Mouse (Mus musculus) liver, embryonic 11.5 days (tissue): ENCODE measurements around the gene Magi1. TPM values are rescaled to one million over a fixed set of nuclear protein-coding genes. Genes with fewer than 3 reads are reported as not detected.

Source experiments
- ATAC-seq: fragments of 200-750 bp; cut with Nextera tagmentation; replicated peaks from 2 replicates; pipeline ENCODE4 v1.8.0; 2017; ENCODE audit warnings: moderate number of reproducible peaks, mild to moderate bottlenecking, moderate TSS enrichment, moderate library complexity; ENCODE audit not compliant: low FRiP score
- DNase-seq: peaks from one replicate; pipeline ENCODE4 v3.0.0-alpha.2; 2017; ENCODE audit warnings: low spot score
- H3K27ac ChIP-seq: fragments of 300-500 bp; sonication (generic); 2 replicates; pipeline ENCODE4 v1.5.1; 2014; ENCODE audit warnings: mild to moderate bottlenecking, low read depth, low read length, control low read depth
- H3K27me3 ChIP-seq: fragments of 300-500 bp; sonication (generic); replicated peaks from 2 replicates; pipeline ENCODE4 v1.6.1; 2014; ENCODE audit warnings: low read length, mixed read lengths; ENCODE audit not compliant: control insufficient read depth, insufficient read depth
- H3K36me3 ChIP-seq: fragments of 300-500 bp; sonication (generic); 2 replicates; pipeline ENCODE4 v1.6.1; 2014; ENCODE audit warnings: mild to moderate bottlenecking, low read length, moderate library complexity, mixed read lengths; ENCODE audit not compliant: control insufficient read depth, insufficient read depth
- H3K4me1 ChIP-seq: fragments of 300-500 bp; sonication (generic); replicated peaks from 2 replicates; pipeline ENCODE4 v1.6.1; 2014; ENCODE audit warnings: low read length, mixed read lengths; ENCODE audit not compliant: control insufficient read depth, insufficient read depth
- H3K4me2 ChIP-seq: fragments of 300-500 bp; sonication (generic); 2 replicates; pipeline ENCODE4 v1.6.1; 2014; ENCODE audit warnings: mild to moderate bottlenecking, control low read depth, moderate library complexity
- H3K4me3 ChIP-seq: fragments of 300-500 bp; sonication (generic); 2 replicates; pipeline ENCODE4 v1.5.1; 2014; ENCODE audit warnings: low read depth, low read length, control low read depth
- H3K9ac ChIP-seq: fragments of 300-500 bp; sonication (generic); 2 replicates; pipeline ENCODE4 v1.6.1; 2014; ENCODE audit warnings: low read depth, low read length, control low read depth
- H3K9me3 ChIP-seq: fragments of 300-500 bp; sonication (generic); 2 replicates; pipeline ENCODE4 v1.6.1; 2016; ENCODE audit warnings: low read length, inconsistent platforms, mixed read lengths; ENCODE audit not compliant: control insufficient read depth
- WGBS: fragments of 180-500 bp; shearing (Covaris S2); extraction: QIAGEN DNeasy Blood & Tissue Kit; methylation state at CpG from one replicate; pipeline ENCODE4 v1.1.7; 2014; 5-methylcytosine and 5-hydroxymethylcytosine counted together
- polyA plus RNA-seq: library from polyadenylated mRNA; unstranded; fragments of >200 nt; fragmentation: Nextera tagmentation; extraction: Ambion mirVana; gene quantifications from 2 replicates; pipeline ENCODE4 v1.2.1, GENCODE M21; 2014

Magi1 gene
- polyA plus RNA-seq, 1 experiment from 2014 or later = 4.6 TPM

DNA sequence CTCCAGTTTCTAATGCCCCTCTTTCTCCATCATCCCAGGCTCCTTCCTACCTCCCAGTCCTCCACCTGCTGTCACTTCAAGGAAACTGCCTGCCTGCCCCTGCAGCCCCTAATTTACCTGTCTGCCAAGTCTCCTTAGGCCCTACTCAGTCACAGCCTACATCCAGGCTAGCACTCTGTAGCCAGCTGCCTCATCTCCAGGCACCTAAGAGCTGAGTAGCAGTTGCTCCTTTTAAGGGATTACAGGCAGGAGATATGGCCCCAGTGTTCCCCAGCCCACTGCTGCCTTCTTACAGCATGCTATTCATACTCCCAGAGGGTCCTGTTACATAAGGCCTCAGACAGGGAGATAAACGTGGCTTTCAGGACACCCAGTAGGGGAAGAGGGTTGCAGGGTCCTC lies 426.9 kb downstream of the Magi1 start:
- no peaks in the 10 kb centered on the region for H3K27me3 ChIP-seq
- no peak for ATAC-seq
- H3K4me1 ChIP-seq = peaks cover 7% of the 10 kb centered on the region; the same call in 1 of the 2 replicates
- H3K4me2 ChIP-seq = no peak overlapping the region
- WGBS = 41% methylated on average over 1 of the region's 1 CpGs
- H3K9ac ChIP-seq = no peak overlapping the region
- H3K4me3 ChIP-seq = no peak overlapping the region
- no peaks in the 10 kb centered on the region for H3K36me3 ChIP-seq
- no peak overlapping the region for H3K27ac ChIP-seq
- no peaks in the 10 kb centered on the region for H3K9me3 ChIP-seq
- no peak for DNase-seq

DNA sequence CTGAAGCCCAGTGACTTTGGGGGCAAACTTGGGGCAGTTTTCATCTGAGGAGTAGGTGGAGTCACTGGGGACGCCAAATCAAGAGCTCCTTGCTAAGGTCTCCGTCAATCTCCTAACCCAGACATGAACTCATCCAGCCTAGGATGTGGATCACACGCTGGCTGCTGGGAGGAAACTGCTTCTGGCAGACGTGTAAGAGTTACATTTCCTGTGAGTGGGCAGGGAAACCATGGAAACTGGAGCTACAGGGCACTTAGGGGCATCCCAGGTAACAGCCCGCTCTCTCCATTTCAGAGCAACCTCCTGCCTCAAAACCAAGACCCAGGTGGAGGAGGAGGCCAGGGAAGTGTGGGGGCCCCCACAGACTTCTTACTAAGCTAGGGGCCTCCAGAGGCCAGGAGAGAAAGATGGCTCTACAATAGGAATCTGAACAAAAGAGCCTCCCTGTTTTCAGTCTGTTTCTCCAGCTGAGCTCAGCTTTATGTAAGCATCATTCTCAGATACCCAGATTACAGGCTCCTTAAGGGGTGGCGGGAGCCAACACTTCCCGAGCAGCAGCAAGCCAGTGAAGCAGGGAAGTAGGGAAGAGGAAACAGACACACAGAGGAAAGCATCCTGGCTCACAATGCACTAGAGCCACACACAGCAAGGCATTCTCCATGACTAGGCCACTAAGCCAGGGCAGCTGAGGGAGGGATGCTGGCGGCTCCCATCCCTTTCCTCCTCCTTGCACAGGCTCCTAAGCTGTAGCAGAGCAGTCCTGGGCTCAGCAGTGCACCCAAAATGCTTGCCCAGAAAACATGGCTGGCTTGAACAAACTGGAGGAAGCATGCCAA lies 427.7 kb downstream of the Magi1 start:
- no peaks in the 10 kb centered on the region for H3K27me3 ChIP-seq
- H3K4me3 ChIP-seq = no peak overlapping the region
- no peak overlapping the region for H3K9ac ChIP-seq
- no peak overlapping the region for H3K4me2 ChIP-seq
- 57% methylated on average over 8 of the region's 8 CpGs for WGBS
- H3K27ac ChIP-seq = no peak overlapping the region
- H3K36me3 ChIP-seq = no peaks in the 10 kb centered on the region
- no peak for DNase-seq
- no peak for ATAC-seq
- H3K4me1 ChIP-seq = peaks cover 7% of the 10 kb centered on the region; the same call in 1 of the 2 replicates
- no peaks in the 10 kb centered on the region for H3K9me3 ChIP-seq

DNA sequence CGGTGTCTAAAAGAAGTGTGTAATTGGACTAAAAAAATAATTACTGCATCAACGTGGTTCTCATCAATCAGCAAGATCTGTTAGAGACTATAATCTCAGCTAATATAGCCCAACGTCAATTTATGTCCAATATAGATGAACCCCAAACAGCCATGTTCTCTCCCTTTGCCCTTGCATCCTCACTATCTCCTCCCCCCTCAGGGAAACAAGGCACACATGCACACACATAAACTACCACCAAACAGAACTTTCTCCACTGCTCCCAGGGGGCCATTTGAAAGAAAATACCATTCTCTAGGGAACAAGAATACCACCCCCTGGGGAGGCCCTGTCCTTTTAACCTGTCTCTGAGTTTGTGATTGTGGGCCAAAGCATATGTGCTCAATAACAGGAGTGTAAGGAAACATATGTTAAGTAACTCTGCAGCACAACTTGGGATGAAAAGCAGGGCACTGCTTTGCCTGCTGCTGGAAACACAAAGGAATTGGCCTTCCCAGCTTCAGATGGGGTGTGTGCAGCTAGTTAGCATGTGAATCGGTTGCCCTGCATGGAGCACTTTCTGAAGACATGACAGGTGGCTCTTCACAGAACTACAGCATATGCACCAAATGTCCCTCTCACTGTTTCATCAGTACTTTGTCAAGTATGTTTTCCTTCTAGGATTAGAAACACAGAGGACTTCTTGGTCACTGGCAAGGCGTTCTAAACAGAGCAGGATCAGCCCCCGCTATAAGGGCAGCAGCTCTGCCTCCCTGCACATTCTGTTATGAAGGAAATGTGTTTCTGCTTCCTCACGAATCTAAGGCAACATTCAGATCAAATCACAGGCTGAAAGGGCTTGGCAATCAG lies 434.6 kb downstream of the Magi1 start:
- ATAC-seq (no peak), DNase-seq (no peak)
- no peak overlapping the region for H3K4me2 ChIP-seq
- H3K4me3 ChIP-seq = no peak overlapping the region
- no peak overlapping the region for H3K9ac ChIP-seq
- H3K9me3 ChIP-seq = no peaks in the 10 kb centered on the region
- WGBS = 64% methylated on average over 7 of the region's 7 CpGs
- no peaks in the 10 kb centered on the region for H3K27me3 ChIP-seq
- H3K27ac ChIP-seq = no peak overlapping the region
- no peaks in the 10 kb centered on the region for H3K36me3 ChIP-seq
- no peaks in the 10 kb centered on the region for H3K4me1 ChIP-seq

DNA sequence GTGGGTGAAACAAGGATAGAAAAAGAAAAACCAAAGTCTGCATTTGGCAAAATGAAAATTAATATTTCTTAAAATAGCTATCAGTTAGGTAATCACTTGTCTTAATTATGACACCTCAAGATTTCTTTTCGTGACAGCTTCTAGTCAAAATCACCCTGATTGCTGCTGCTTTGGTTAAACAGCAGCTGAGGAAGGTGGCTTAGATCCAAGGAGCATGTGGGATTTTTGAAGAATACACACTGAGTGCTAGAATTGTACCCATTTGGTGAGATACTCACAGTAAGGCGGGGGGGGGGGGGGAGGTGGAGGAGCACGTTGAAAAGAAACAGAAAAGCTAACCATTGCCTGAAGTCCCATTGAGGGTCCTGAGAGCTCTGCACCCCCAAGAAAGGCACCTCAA lies 438.2 kb downstream of the Magi1 start:
- WGBS = 79% methylated on average over 3 of the region's 3 CpGs
- Histone ChIP-seq H3K9me3 (no peaks in the 10 kb centered on the region), H3K9ac (no peak overlapping the region), H3K4me1 (no peaks in the 10 kb centered on the region), H3K27ac (no peak overlapping the region), H3K4me2 (no peak overlapping the region), H3K27me3 (no peaks in the 10 kb centered on the region), H3K36me3 (no peaks in the 10 kb centered on the region), H3K4me3 (no peak overlapping the region)
- ATAC-seq (no peak), DNase-seq (no peak)

DNA sequence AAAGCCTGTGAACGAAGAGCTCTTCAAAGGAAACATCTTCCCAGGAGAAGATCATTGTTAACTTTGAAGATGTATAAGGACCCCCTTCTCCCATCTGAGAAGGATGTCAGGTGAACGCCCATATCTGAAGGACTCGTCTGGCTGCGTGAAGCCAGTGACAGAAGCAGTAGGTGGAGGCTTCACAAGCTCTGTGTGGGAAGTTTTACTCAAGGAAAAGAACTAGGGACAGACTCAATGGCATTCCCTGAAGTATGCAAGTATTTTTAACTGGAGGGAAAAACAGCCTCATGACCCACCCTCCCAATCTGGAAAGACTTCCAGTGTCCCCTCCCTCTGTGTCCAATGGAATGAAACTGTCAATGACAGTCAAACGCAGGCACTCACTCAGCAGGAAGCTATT lies 438.6 kb downstream of the Magi1 start:
- H3K4me2 ChIP-seq = no peak overlapping the region
- 80% methylated on average over 5 of the region's 5 CpGs for WGBS
- no peak for DNase-seq
- H3K9me3 ChIP-seq = no peaks in the 10 kb centered on the region
- H3K4me3 ChIP-seq = no peak overlapping the region
- no peak overlapping the region for H3K9ac ChIP-seq
- ATAC-seq = no peak
- H3K4me1 ChIP-seq = no peaks in the 10 kb centered on the region
- no peak overlapping the region for H3K27ac ChIP-seq
- no peaks in the 10 kb centered on the region for H3K27me3 ChIP-seq
- no peaks in the 10 kb centered on the region for H3K36me3 ChIP-seq

DNA sequence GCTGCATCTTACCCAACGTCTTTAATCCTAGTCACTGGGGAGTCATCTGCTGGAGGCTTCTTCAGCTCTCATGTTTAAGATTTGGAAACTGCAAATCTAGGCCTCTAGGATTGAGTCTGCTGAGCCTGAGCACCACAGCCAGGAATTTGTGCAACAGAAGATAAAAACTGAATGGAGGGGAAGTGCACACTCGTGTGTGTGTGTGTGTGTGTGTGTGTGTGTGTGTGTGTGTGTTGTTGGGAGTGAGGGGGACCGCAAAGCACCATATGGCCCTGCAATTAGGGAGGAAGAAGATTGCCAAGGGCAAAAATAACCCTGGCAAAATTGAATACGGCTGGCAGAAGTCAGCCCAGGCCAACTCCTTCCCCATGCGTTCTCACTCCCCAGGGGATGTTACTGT lies 439.1 kb downstream of the Magi1 start:
- 69% methylated on average over 5 of the region's 5 CpGs for WGBS
- H3K4me3 ChIP-seq = no peak overlapping the region

DNA sequence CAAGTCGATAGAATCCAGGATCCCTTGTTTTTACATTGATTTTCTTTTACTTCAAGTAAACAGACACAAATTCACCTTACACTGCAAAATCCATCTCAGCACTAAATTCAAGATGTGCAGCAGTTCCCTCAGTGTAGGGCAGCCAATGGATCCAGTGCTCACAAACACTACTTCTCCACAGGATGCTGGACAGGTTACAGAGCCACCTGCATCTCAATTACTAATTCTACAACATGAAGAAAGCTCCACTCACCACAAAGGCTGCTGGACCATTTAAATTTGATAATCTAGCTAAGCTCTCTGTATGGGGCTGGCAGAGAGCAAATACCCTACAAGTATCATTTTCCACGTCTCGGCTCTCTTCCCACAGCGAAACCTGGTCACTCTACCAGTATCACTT lies 445.3 kb downstream of the Magi1 start:
- Histone ChIP-seq H3K27me3 (no peaks in the 10 kb centered on the region), H3K9ac (no peak overlapping the region), H3K27ac (no peak overlapping the region), H3K4me1 (no peaks in the 10 kb centered on the region), H3K4me2 (no peak overlapping the region), H3K36me3 (no peaks in the 10 kb centered on the region), H3K9me3 (no peaks in the 10 kb centered on the region), H3K4me3 (no peak overlapping the region)
- no peak for ATAC-seq
- WGBS = 89% methylated on average over 4 of the region's 4 CpGs
- no peak for DNase-seq

More for the DNA sequence above, 439.1 kb downstream of the Magi1 start:
- Histone ChIP-seq H3K27ac (no peak overlapping the region), H3K4me1 (no peaks in the 10 kb centered on the region), H3K9me3 (no peaks in the 10 kb centered on the region), H3K4me2 (no peak overlapping the region), H3K27me3 (no peaks in the 10 kb centered on the region), H3K9ac (no peak overlapping the region), H3K36me3 (no peaks in the 10 kb centered on the region)
- DNase-seq (no peak), ATAC-seq (no peak)

DNA sequence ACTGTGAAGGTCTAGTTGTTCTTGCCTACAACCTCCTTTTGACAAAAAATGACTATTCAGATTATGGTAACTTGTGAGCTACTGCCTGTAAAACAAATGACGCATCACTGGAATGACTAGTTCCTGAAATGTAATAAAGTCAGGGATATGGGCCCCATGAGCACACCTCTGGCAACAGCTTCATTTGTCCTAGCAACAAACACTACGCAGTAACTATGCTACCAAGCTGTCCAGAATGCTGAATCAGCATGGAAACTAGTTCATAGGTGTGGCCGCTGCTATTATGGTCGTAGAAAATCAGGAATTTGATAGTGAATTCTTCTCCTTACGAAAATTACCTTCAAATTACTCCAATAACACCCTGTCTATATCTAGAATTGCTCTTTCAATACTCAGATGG lies 447.1 kb downstream of the Magi1 start:
- no peak for DNase-seq
- H3K27ac ChIP-seq = no peak overlapping the region
- no peak for ATAC-seq
- WGBS = 87% methylated on average over 5 of the region's 5 CpGs
- no peak overlapping the region for H3K4me3 ChIP-seq
- H3K27me3 ChIP-seq = no peaks in the 10 kb centered on the region
- no peaks in the 10 kb centered on the region for H3K9me3 ChIP-seq
- H3K4me2 ChIP-seq = no peak overlapping the region
- no peaks in the 10 kb centered on the region for H3K4me1 ChIP-seq
- no peak overlapping the region for H3K9ac ChIP-seq
- H3K36me3 ChIP-seq = no peaks in the 10 kb centered on the region
